Mouse (Mus musculus) neural tube, embryonic 14.5 days (tissue): ENCODE results near the gene Trim9. TPM values are rescaled to one million over a fixed set of nuclear protein-coding genes. Genes with fewer than 3 reads are reported as not detected.

ENCODE experiments used
- ATAC-seq: fragments of 200-750 bp; cut with Nextera tagmentation; 2 replicates; pipeline ENCODE4 v1.8.0; 2017; ENCODE audit warnings: low read depth, mild to moderate bottlenecking, moderate TSS enrichment, moderate library complexity
- H3K27ac ChIP-seq: fragments of 300-500 bp; sonication (generic); 2 replicates; pipeline ENCODE4 v1.5.1; 2014; ENCODE audit warnings: low read depth, mild to moderate bottlenecking, control low read depth, low read length, moderate library complexity, mixed read lengths
- H3K27me3 ChIP-seq: fragments of 300-500 bp; sonication (generic); 2 replicates; pipeline ENCODE4 v1.6.1; 2014; ENCODE audit warnings: low read length; ENCODE audit not compliant: control insufficient read depth, insufficient read depth
- H3K36me3 ChIP-seq: fragments of 300-500 bp; sonication (generic); 2 replicates; pipeline ENCODE4 v1.6.1; 2014; ENCODE audit warnings: low read length, mixed read lengths; ENCODE audit not compliant: control insufficient read depth, insufficient read depth
- H3K4me1 ChIP-seq: fragments of 300-500 bp; sonication (generic); 2 replicates; pipeline ENCODE4 v1.6.1; 2014; ENCODE audit warnings: low read length; ENCODE audit not compliant: control insufficient read depth, insufficient read depth
- H3K4me2 ChIP-seq: fragments of 300-500 bp; sonication (generic); 2 replicates; pipeline ENCODE4 v1.6.1; 2014; ENCODE audit warnings: mild to moderate bottlenecking, low read depth, low read length, control low read depth
- H3K4me3 ChIP-seq: fragments of 300-500 bp; sonication (generic); 2 replicates; pipeline ENCODE4 v1.5.1; 2014; ENCODE audit warnings: low read depth, low read length, control low read depth, mixed read lengths
- H3K9ac ChIP-seq: fragments of 300-500 bp; sonication (generic); replicated peaks from 2 replicates; pipeline ENCODE4 v1.6.1; 2014; ENCODE audit warnings: low read depth, mild to moderate bottlenecking, control low read depth, low read length, mixed read lengths
- H3K9me3 ChIP-seq: fragments of 300-500 bp; sonication (generic); 2 replicates; pipeline ENCODE4 v1.6.1; 2016; ENCODE audit warnings: low read length; ENCODE audit not compliant: control insufficient read depth
- WGBS: fragments of 180-500 bp; shearing (Covaris S2); extraction: QIAGEN DNeasy Blood & Tissue Kit; methylation state at CpG from one replicate; pipeline ENCODE4 v1.1.7; 2014; 5-methylcytosine and 5-hydroxymethylcytosine counted together
- polyA plus RNA-seq: library from polyadenylated mRNA; unstranded; fragments of >200 nt; fragmentation: Nextera tagmentation; extraction: Ambion mirVana; gene quantifications from 2 replicates; pipeline ENCODE4 v1.2.1, GENCODE M21; 2014

Trim9 gene
- polyA plus RNA-seq, 1 experiment from 2014 or later: 106 TPM

GRCm38 (mm10) chr12:70333253-70333805 lies 14.1 kb downstream of the Trim9 start:
- Histone ChIP-seq H3K27ac (no peak overlapping the region), H3K27me3 (no peaks in the 10 kb centered on the region), H3K36me3 (no peaks in the 10 kb centered on the region), H3K4me3 (no peak overlapping the region), H3K4me1 (peaks cover 13% of the 10 kb centered on the region; the same call in 1 of the 2 replicates), H3K4me2 (no peak overlapping the region), H3K9ac (no peak overlapping the region), H3K9me3 (no peaks in the 10 kb centered on the region)
- ATAC-seq: peak; percentile 58; the same call in 1 of the 2 replicates
- WGBS: 67% methylated on average over 6 of the region's 6 CpGs

- Histone ChIP-seq H3K4me1 (0 out of 2 replicates have a peak, but pooled peaks cover 8% of the 10 kb centered on the region), H3K4me3 (no peak overlapping the region), H3K27me3 (no peaks in the 10 kb centered on the region), H3K36me3 (no peaks in the 10 kb centered on the region), H3K9me3 (no peaks in the 10 kb centered on the region), H3K4me2 (no peak overlapping the region), H3K9ac (no peak overlapping the region), H3K27ac (no peak overlapping the region)
- WGBS: 70% methylated on average over 3 of the region's 3 CpGs
- ATAC-seq: no peak
Measured at GRCm38 (mm10) chr12:70329059-70329458, 18.4 kb downstream of the Trim9 start.

GRCm38 (mm10) chr12:70326956-70327355 lies 20.5 kb downstream of the Trim9 start:
- Histone ChIP-seq H3K4me3 (no peak overlapping the region), H3K4me1 (0 out of 2 replicates have a peak, but pooled peaks cover 8% of the 10 kb centered on the region), H3K9ac (no peak overlapping the region), H3K27ac (no peak overlapping the region), H3K9me3 (no peaks in the 10 kb centered on the region), H3K4me2 (no peak overlapping the region), H3K36me3 (no peaks in the 10 kb centered on the region), H3K27me3 (no peaks in the 10 kb centered on the region)
- 93% methylated on average over 1 of the region's 1 CpGs for WGBS
- ATAC-seq: no peak

GRCm38 (mm10) chr12:70326393-70326792 lies 21.0 kb downstream of the Trim9 start:
- WGBS: 4% methylated on average over 2 of the region's 2 CpGs
- no peaks in the 10 kb centered on the region for H3K36me3 ChIP-seq
- H3K9ac ChIP-seq: no peak overlapping the region
- ATAC-seq: no peak
- H3K27me3 ChIP-seq: no peaks in the 10 kb centered on the region
- no peaks in the 10 kb centered on the region for H3K9me3 ChIP-seq
- H3K4me3 ChIP-seq: no peak overlapping the region
- no peak overlapping the region for H3K4me2 ChIP-seq
- 0 out of 2 replicates have a peak, but pooled peaks cover 8% of the 10 kb centered on the region for H3K4me1 ChIP-seq
- H3K27ac ChIP-seq: no peak overlapping the region

GRCm38 (mm10) chr12:70325826-70326225 lies 21.6 kb downstream of the Trim9 start:
- 60% methylated on average over 7 of the region's 7 CpGs for WGBS
- H3K9me3 ChIP-seq: no peaks in the 10 kb centered on the region
- 0 out of 2 replicates have a peak, but pooled peaks cover 8% of the 10 kb centered on the region for H3K4me1 ChIP-seq
- no peaks in the 10 kb centered on the region for H3K36me3 ChIP-seq
- no peak overlapping the region for H3K4me2 ChIP-seq
- no peaks in the 10 kb centered on the region for H3K27me3 ChIP-seq
- H3K4me3 ChIP-seq: no peak overlapping the region
- H3K9ac ChIP-seq: no peak overlapping the region
- ATAC-seq: no peak
- H3K27ac ChIP-seq: no peak overlapping the region

GRCm38 (mm10) chr12:70322790-70323189 lies 24.6 kb downstream of the Trim9 start:
- Histone ChIP-seq H3K27me3 (no peaks in the 10 kb centered on the region), H3K4me1 (0 out of 2 replicates have a peak, but pooled peaks cover 4% of the 10 kb centered on the region), H3K9me3 (no peaks in the 10 kb centered on the region), H3K9ac (no peak overlapping the region), H3K27ac (no peak overlapping the region), H3K4me2 (no peak overlapping the region), H3K36me3 (no peaks in the 10 kb centered on the region), H3K4me3 (no peak overlapping the region)
- no peak for ATAC-seq
- WGBS: 80% methylated on average over 1 of the region's 1 CpGs

GRCm38 (mm10) chr12:70316147-70316546 lies 31.3 kb downstream of the Trim9 start:
- 27% methylated on average over 9 of the region's 9 CpGs for WGBS
- Histone ChIP-seq H3K36me3 (0 out of 2 replicates have a peak, but pooled peaks cover 4% of the 10 kb centered on the region), H3K4me1 (no peaks in the 10 kb centered on the region), H3K4me3 (no peak overlapping the region), H3K27ac (no peak overlapping the region), H3K27me3 (no peaks in the 10 kb centered on the region), H3K9me3 (no peaks in the 10 kb centered on the region), H3K9ac (no peak overlapping the region), H3K4me2 (no peak overlapping the region)
- ATAC-seq: no peak

- H3K36me3 ChIP-seq: no peaks in the 10 kb centered on the region
- H3K4me2 ChIP-seq: no peak overlapping the region
- H3K9me3 ChIP-seq: no peaks in the 10 kb centered on the region
- H3K4me3 ChIP-seq: no peak overlapping the region
- no peak overlapping the region for H3K9ac ChIP-seq
- H3K27me3 ChIP-seq: no peaks in the 10 kb centered on the region
- ATAC-seq: no peak
- 84% methylated on average over 7 of the region's 7 CpGs for WGBS
- 0 out of 2 replicates have a peak, but pooled peaks cover 3% of the 10 kb centered on the region for H3K4me1 ChIP-seq
- H3K27ac ChIP-seq: no peak overlapping the region
Measured at GRCm38 (mm10) chr12:70307881-70308280, 39.5 kb downstream of the Trim9 start.

- ATAC-seq: no peak
- Histone ChIP-seq H3K4me3 (no peak overlapping the region), H3K9me3 (no peaks in the 10 kb centered on the region), H3K4me2 (no peak overlapping the region), H3K9ac (no peak overlapping the region), H3K27ac (no peak overlapping the region), H3K4me1 (0 out of 2 replicates have a peak, but pooled peaks cover 3% of the 10 kb centered on the region), H3K27me3 (no peaks in the 10 kb centered on the region), H3K36me3 (no peaks in the 10 kb centered on the region)
- WGBS: 82% methylated on average over 5 of the region's 5 CpGs
Measured at GRCm38 (mm10) chr12:70307062-70307461, 40.4 kb downstream of the Trim9 start.
